Mouse (Mus musculus): ENCODE results near the gene Tbc1d5.
A peak's percentile ranks its signal among the peaks of the same experiment; 100 is the strongest.

Gene Tbc1d5

GRCm38 (mm10) chr17:50872600-50872999, 306.6 kb downstream of the Tbc1d5 start:
- DNase-seq, result no peak

- DNase-seq, result no peak
Measured at GRCm38 (mm10) chr17:50867297-50867696, 311.9 kb downstream of the Tbc1d5 start.

- no peak for DNase-seq
Measured at GRCm38 (mm10) chr17:50864781-50865180, 314.4 kb downstream of the Tbc1d5 start.

GRCm38 (mm10) chr17:50853220-50853619, 325.9 kb downstream of the Tbc1d5 start:
- DNase-seq, result no peak

GRCm38 (mm10) chr17:50851382-50851781, 327.8 kb downstream of the Tbc1d5 start:
- no peak for DNase-seq

- DNase-seq, result no peak
Measured at GRCm38 (mm10) chr17:50814089-50814488, 365.1 kb downstream of the Tbc1d5 start.

- DNase-seq, result no peak
Measured at GRCm38 (mm10) chr17:50813580-50813979, 365.6 kb downstream of the Tbc1d5 start.

GRCm38 (mm10) chr17:50805631-50806030, 373.5 kb downstream of the Tbc1d5 start:
- DNase-seq, result no peak

GRCm38 (mm10) chr17:50803234-50803633, 375.9 kb downstream of the Tbc1d5 start:
- DNase-seq, result no peak

- DNase-seq, result no peak
Measured at GRCm38 (mm10) chr17:50802380-50802779, 376.8 kb downstream of the Tbc1d5 start.

- peak in 1 of 2 experiments; percentile 73 for DNase-seq
Measured at GRCm38 (mm10) chr17:50795445-50796095, 383.6 kb downstream of the Tbc1d5 start.

GRCm38 (mm10) chr17:50791671-50792070, 387.5 kb downstream of the Tbc1d5 start:
- no peak for DNase-seq

GRCm38 (mm10) chr17:50788835-50789234, 390.3 kb downstream of the Tbc1d5 start:
- DNase-seq, result no peak

- DNase-seq, result no peak
Measured at GRCm38 (mm10) chr17:50775247-50775646, 403.9 kb downstream of the Tbc1d5 start.

- DNase-seq, result no peak
Measured at GRCm38 (mm10) chr17:50764387-50764786, 414.8 kb downstream of the Tbc1d5 start.

GRCm38 (mm10) chr17:50763407-50763806, 415.7 kb downstream of the Tbc1d5 start:
- peak; percentile 7 to 34 for DNase-seq

- DNase-seq, result no peak
Measured at GRCm38 (mm10) chr17:50762231-50762630, 416.9 kb downstream of the Tbc1d5 start.

- no peak for DNase-seq
Measured at GRCm38 (mm10) chr17:50761082-50761481, 418.1 kb downstream of the Tbc1d5 start.

GRCm38 (mm10) chr17:50753356-50754138, 425.6 kb downstream of the Tbc1d5 start:
- DNase-seq, result no peak

GRCm38 (mm10) chr17:50752753-50753152, 426.4 kb downstream of the Tbc1d5 start:
- no peak for DNase-seq

- no peak for DNase-seq
Measured at GRCm38 (mm10) chr17:50751911-50752310, 427.2 kb downstream of the Tbc1d5 start.

GRCm38 (mm10) chr17:50750874-50751273, 428.3 kb downstream of the Tbc1d5 start:
- DNase-seq, result no peak

- no peak for DNase-seq
Measured at GRCm38 (mm10) chr17:50741386-50741785, 437.8 kb downstream of the Tbc1d5 start.

GRCm38 (mm10) chr17:50740804-50741203, 438.3 kb downstream of the Tbc1d5 start:
- no peak for DNase-seq
